Mouse (Mus musculus): ENCODE measurements around the gene Clcc1.

DNA sequence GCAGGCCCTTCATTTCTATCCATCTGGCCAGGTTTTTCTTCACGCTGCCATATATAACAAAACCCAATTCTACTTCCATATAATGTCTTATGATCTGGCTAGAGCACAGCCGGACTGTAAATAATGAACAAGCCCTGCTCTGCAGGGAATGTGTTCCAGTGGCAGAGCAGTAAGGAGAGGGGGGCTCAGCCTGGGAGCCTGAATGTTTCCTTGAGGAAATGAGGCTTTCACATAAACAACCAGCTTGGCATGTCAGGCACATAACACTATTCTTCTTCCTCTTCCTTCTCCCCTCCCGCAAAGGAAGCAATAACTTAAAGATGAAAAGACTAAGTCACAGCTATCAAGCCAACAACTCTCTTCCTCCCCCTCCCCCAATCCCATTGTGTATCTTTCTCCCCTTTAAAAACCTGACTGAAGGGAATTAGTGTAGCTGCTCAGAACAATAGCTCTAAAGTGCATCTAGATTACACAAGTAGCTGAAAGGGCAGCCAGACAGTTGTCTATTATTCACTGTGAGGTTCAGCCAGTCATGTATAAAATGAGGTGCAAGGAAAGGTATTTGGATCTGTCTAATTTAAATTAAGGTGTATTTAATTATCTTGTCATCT, 59.5 kb downstream of the Clcc1 start:
- TF ChIP-seq EP300 (IDR thresholded peaks at IDR 0.05; ENCODE audit: low read depth) (no peak), CTCF (IDR thresholded peaks at IDR 0.05; ENCODE audit: low read depth) (no peak)

All from liver, postnatal 0 days (tissue).